Mouse (Mus musculus) ES-Bruce4 (cell line): ENCODE measurements around the gene Slc9a9.

Experiments used
- CTCF ChIP-seq: IDR thresholded peaks from one replicate; pipeline ENCODE4 v1.8.1; 2011; ENCODE audit warnings: low read depth, low read length
- EP300 ChIP-seq: IDR thresholded peaks from 2 replicates; pipeline ENCODE4 v1.6.1; 2011; ENCODE audit warnings: low read depth, low read length; ENCODE audit not compliant: insufficient read depth
- POLR2A ChIP-seq: IDR thresholded peaks from one replicate; pipeline ENCODE4 v1.8.1; 2011; ENCODE audit warnings: low read length; ENCODE audit not compliant: insufficient read depth

DNA sequence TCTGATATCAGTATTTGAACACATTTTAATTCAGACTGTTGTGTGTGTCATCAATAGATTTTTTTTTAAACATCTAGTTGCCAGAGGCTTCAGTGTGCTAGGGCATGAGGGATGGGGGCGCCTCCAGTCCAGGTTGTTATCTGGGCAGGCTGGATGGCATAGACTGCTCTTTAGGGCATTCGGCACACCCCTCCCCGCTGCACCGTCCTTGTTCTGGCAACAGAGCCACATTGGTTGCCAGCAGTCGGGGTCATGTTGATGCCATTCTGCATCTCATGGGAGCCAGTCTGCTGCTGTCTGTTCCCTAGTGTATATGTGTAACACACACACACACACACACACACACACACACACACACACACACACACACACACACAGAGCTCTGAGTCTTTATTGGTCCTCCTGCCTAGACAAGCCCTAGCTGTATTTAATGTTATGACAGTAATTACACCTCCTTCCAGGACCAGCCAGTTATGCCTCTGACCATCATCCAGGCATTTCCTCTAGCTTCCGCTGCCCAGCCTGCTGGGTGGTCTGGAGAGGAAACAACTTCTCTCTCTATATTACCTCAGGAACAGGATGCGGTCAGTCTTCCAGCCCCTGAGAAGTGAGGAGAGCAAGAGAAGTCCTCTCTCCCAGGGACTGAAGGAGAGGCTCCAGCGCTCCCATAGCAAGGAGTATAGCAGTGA, 63.0 kb downstream of the Slc9a9 start:
- TF ChIP-seq CTCF = no peak
- no peak for TF ChIP-seq EP300
- TF ChIP-seq POLR2A = no peak
